Mouse (Mus musculus): ENCODE data around the gene Cstb. TPM values are rescaled to one million over a fixed set of nuclear protein-coding genes. Genes with fewer than 3 reads are reported as not detected.

Cstb gene
- polyA plus RNA-seq, 1 experiment from 2014 or later, result 122 TPM

Small RNAs within 50 kb of the gene (microRNA-seq; reads per million reads assigned to microRNA genes)
- gene Mir6410 (ENCODE audit: borderline number of aligned reads) (not detected), gene Mir6907 (ENCODE audit: borderline number of aligned reads) (0.20 reads per million), gene Mir6908 (ENCODE audit: borderline number of aligned reads) (not detected)

Other genes starting within 250 kb of the Cstb start
- 9.5 and 11.2 TPM in 2 replicates for gene Pwp2, start 240.5 kb upstream of the Cstb start, polyA plus RNA-seq (2014; fragmentation: Nextera tagmentation; extraction: Ambion mirVana)
- 7.6 and 16.4 TPM in 2 replicates for gene Trappc10, start 181.0 kb upstream of the Cstb start, polyA plus RNA-seq (2014; fragmentation: Nextera tagmentation; extraction: Ambion mirVana)
- gene Agpat3, start 73.2 kb upstream of the Cstb start, polyA plus RNA-seq (2014; fragmentation: Nextera tagmentation; extraction: Ambion mirVana), result 32.4 and 36.1 TPM in 2 replicates
- gene Rrp1, start 12.6 kb upstream of the Cstb start, polyA plus RNA-seq (2014; fragmentation: Nextera tagmentation; extraction: Ambion mirVana), result 176 and 204 TPM in 2 replicates
- gene Pdxk, start 39.3 kb downstream of the Cstb start, polyA plus RNA-seq (2014; fragmentation: Nextera tagmentation; extraction: Ambion mirVana), result 4.2 and 4.3 TPM in 2 replicates
- gene Olfr1358, start 91.8 kb downstream of the Cstb start, polyA plus RNA-seq (2014; fragmentation: Nextera tagmentation; extraction: Ambion mirVana), result not detected in 2 replicates
- 29.8 and 38.0 TPM in 2 replicates for gene Ilvbl, start 148.7 kb downstream of the Cstb start, polyA plus RNA-seq (2014; fragmentation: Nextera tagmentation; extraction: Ambion mirVana)
- gene Syde1, start 166.3 kb downstream of the Cstb start, polyA plus RNA-seq (2014; fragmentation: Nextera tagmentation; extraction: Ambion mirVana), result 15.7 and 17.9 TPM in 2 replicates
- gene Olfr1357, start 192.4 kb downstream of the Cstb start, polyA plus RNA-seq (2014; fragmentation: Nextera tagmentation; extraction: Ambion mirVana), result not detected in 2 replicates